Mouse (Mus musculus): ENCODE measurements around the gene Ano2. TPM values are rescaled to one million over a fixed set of nuclear protein-coding genes. Genes with fewer than 3 reads are reported as not detected.

The Ano2 gene
- polyA plus RNA-seq, 1 experiment: not detected

- no peaks in the 10 kb centered on the region for H3K79me3 ChIP-seq (ENCODE audit: low read depth)
- H3ac ChIP-seq (ENCODE audit: control insufficient read depth, insufficient read length, low read depth): no peak overlapping the region
- no peaks in the 10 kb centered on the region for H3K79me2 ChIP-seq (ENCODE audit: control insufficient read depth, insufficient read depth)
- no peaks in the 10 kb centered on the region for H3K36me3 ChIP-seq (ENCODE audit: control insufficient read depth, insufficient read depth)
- H3K4me3 ChIP-seq (ENCODE audit: insufficient read depth, poor library complexity, severe bottlenecking): no peak overlapping the region
- no peaks in the 10 kb centered on the region for H3K27me3 ChIP-seq (ENCODE audit: control insufficient read depth, insufficient read depth, insufficient read length)
- no peak for TF ChIP-seq MAX (IDR thresholded peaks at IDR 0.05)
- TF ChIP-seq FOSL1 (IDR thresholded peaks at IDR 0.05; ENCODE audit: insufficient read depth, low read length, poor library complexity, severe bottlenecking): no peak
- no peak for TF ChIP-seq MYOD1 (IDR thresholded peaks at IDR 0.05; ENCODE audit: control insufficient read depth, insufficient read length, low read depth)
These were observed 83.0 kb downstream of the Ano2 start for GRCm38 (mm10) chr6:125773256-125773655.

- TF ChIP-seq MAX (IDR thresholded peaks at IDR 0.05): no peak
- TF ChIP-seq CTCF (IDR thresholded peaks at IDR 0.05; ENCODE audit: control insufficient read depth, insufficient read depth, insufficient read length): no peak
- no peak for TF ChIP-seq MYOG (IDR thresholded peaks at IDR 0.05; ENCODE audit: control insufficient read depth, extremely low read depth, insufficient read length)
- TF ChIP-seq CEBPB (IDR thresholded peaks at IDR 0.05; ENCODE audit: low read depth): no peak
- TF ChIP-seq MYOD1 (IDR thresholded peaks at IDR 0.05; ENCODE audit: control insufficient read depth, insufficient read length, low read depth): no peak
- TF ChIP-seq FOSL1 (IDR thresholded peaks at IDR 0.05; ENCODE audit: insufficient read depth, low read length, poor library complexity, severe bottlenecking): no peak
- TF ChIP-seq USF1 (IDR thresholded peaks at IDR 0.05; ENCODE audit: low read depth): no peak
- H3K79me3 ChIP-seq (ENCODE audit: low read depth): no peaks in the 10 kb centered on the region
These were observed 86.1 kb downstream of the Ano2 start for GRCm38 (mm10) chr6:125776291-125776690.

GRCm38 (mm10) chr6:125802954-125803353, 112.7 kb downstream of the Ano2 start:
- H3K4me3 ChIP-seq (ENCODE audit: insufficient read depth, poor library complexity, severe bottlenecking): no peak overlapping the region
- no peak for TF ChIP-seq MAX (IDR thresholded peaks at IDR 0.05)
- no peak for TF ChIP-seq CEBPB (IDR thresholded peaks at IDR 0.05; ENCODE audit: low read depth)
- TF ChIP-seq CTCF (IDR thresholded peaks at IDR 0.05; ENCODE audit: control insufficient read depth, insufficient read depth, insufficient read length): no peak

More at GRCm38 (mm10) chr6:125776291-125776690, 86.1 kb downstream of the Ano2 start:
- Histone ChIP-seq H3K4me3 (ENCODE audit: insufficient read depth, poor library complexity, severe bottlenecking) (no peak overlapping the region), H3K36me3 (ENCODE audit: control insufficient read depth, insufficient read depth) (no peaks in the 10 kb centered on the region), H3ac (ENCODE audit: control insufficient read depth, insufficient read length, low read depth) (no peak overlapping the region), H3K27me3 (ENCODE audit: control insufficient read depth, insufficient read depth, insufficient read length) (no peaks in the 10 kb centered on the region), H3K79me2 (ENCODE audit: control insufficient read depth, insufficient read depth) (no peaks in the 10 kb centered on the region)

GRCm38 (mm10) chr6:125803364-125804011, 113.3 kb downstream of the Ano2 start:
- Histone ChIP-seq H3K79me2 (ENCODE audit: control insufficient read depth, insufficient read depth) (no peaks in the 10 kb centered on the region), H3K36me3 (ENCODE audit: control insufficient read depth, insufficient read depth) (no peaks in the 10 kb centered on the region), H3K79me3 (ENCODE audit: low read depth) (no peaks in the 10 kb centered on the region), H3ac (ENCODE audit: control insufficient read depth, insufficient read length, low read depth) (no peak overlapping the region), H3K4me3 (ENCODE audit: insufficient read depth, poor library complexity, severe bottlenecking) (no peak overlapping the region), H3K27me3 (ENCODE audit: control insufficient read depth, insufficient read depth, insufficient read length) (peaks cover 3% of the 10 kb centered on the region)
- TF ChIP-seq MAX (IDR thresholded peaks at IDR 0.05): no peak
- no peak for TF ChIP-seq USF1 (IDR thresholded peaks at IDR 0.05; ENCODE audit: low read depth)
- no peak for TF ChIP-seq MYOG (IDR thresholded peaks at IDR 0.05; ENCODE audit: control insufficient read depth, extremely low read depth, insufficient read length)
- no peak for TF ChIP-seq FOSL1 (IDR thresholded peaks at IDR 0.05; ENCODE audit: insufficient read depth, low read length, poor library complexity, severe bottlenecking)
- TF ChIP-seq MYOD1 (IDR thresholded peaks at IDR 0.05; ENCODE audit: control insufficient read depth, insufficient read length, low read depth): no peak
- TF ChIP-seq CTCF (IDR thresholded peaks at IDR 0.05; ENCODE audit: control insufficient read depth, insufficient read depth, insufficient read length): no peak
- no peak for TF ChIP-seq CEBPB (IDR thresholded peaks at IDR 0.05; ENCODE audit: low read depth)

More at GRCm38 (mm10) chr6:125802954-125803353, 112.7 kb downstream of the Ano2 start:
- H3K36me3 ChIP-seq (ENCODE audit: control insufficient read depth, insufficient read depth): no peaks in the 10 kb centered on the region
- H3ac ChIP-seq (ENCODE audit: control insufficient read depth, insufficient read length, low read depth): no peak overlapping the region
- no peaks in the 10 kb centered on the region for H3K79me2 ChIP-seq (ENCODE audit: control insufficient read depth, insufficient read depth)
- H3K79me3 ChIP-seq (ENCODE audit: low read depth): no peaks in the 10 kb centered on the region
- H3K27me3 ChIP-seq (ENCODE audit: control insufficient read depth, insufficient read depth, insufficient read length): peaks cover 3% of the 10 kb centered on the region

GRCm38 (mm10) chr6:125808996-125809649, 118.9 kb downstream of the Ano2 start:
- no peaks in the 10 kb centered on the region for H3K79me2 ChIP-seq (ENCODE audit: control insufficient read depth, insufficient read depth)
- no peaks in the 10 kb centered on the region for H3K36me3 ChIP-seq (ENCODE audit: control insufficient read depth, insufficient read depth)
- no peaks in the 10 kb centered on the region for H3K79me3 ChIP-seq (ENCODE audit: low read depth)
- no peak overlapping the region for H3ac ChIP-seq (ENCODE audit: control insufficient read depth, insufficient read length, low read depth)
- no peak overlapping the region for H3K4me3 ChIP-seq (ENCODE audit: insufficient read depth, poor library complexity, severe bottlenecking)
- H3K27me3 ChIP-seq (ENCODE audit: control insufficient read depth, insufficient read depth, insufficient read length): peaks cover 3% of the 10 kb centered on the region
- TF ChIP-seq MYOD1 (IDR thresholded peaks at IDR 0.05; ENCODE audit: control insufficient read depth, insufficient read length, low read depth) (no peak), FOSL1 (IDR thresholded peaks at IDR 0.05; ENCODE audit: insufficient read depth, low read length, poor library complexity, severe bottlenecking) (no peak), MAX (IDR thresholded peaks at IDR 0.05) (no peak), USF1 (IDR thresholded peaks at IDR 0.05; ENCODE audit: low read depth) (no peak), CTCF (IDR thresholded peaks at IDR 0.05; ENCODE audit: control insufficient read depth, insufficient read depth, insufficient read length) (no peak), CEBPB (IDR thresholded peaks at IDR 0.05; ENCODE audit: low read depth) (no peak), MYOG (IDR thresholded peaks at IDR 0.05; ENCODE audit: control insufficient read depth, extremely low read depth, insufficient read length) (no peak)

GRCm38 (mm10) chr6:125811395-125811794, 121.2 kb downstream of the Ano2 start:
- no peaks in the 10 kb centered on the region for H3K36me3 ChIP-seq (ENCODE audit: control insufficient read depth, insufficient read depth)
- no peaks in the 10 kb centered on the region for H3K27me3 ChIP-seq (ENCODE audit: control insufficient read depth, insufficient read depth, insufficient read length)
- H3ac ChIP-seq (ENCODE audit: control insufficient read depth, insufficient read length, low read depth): no peak overlapping the region
- no peak overlapping the region for H3K4me3 ChIP-seq (ENCODE audit: insufficient read depth, poor library complexity, severe bottlenecking)
- TF ChIP-seq MYOD1 (IDR thresholded peaks at IDR 0.05; ENCODE audit: control insufficient read depth, insufficient read length, low read depth) (no peak), MAX (IDR thresholded peaks at IDR 0.05) (no peak), CEBPB (IDR thresholded peaks at IDR 0.05; ENCODE audit: low read depth) (no peak), CTCF (IDR thresholded peaks at IDR 0.05; ENCODE audit: control insufficient read depth, insufficient read depth, insufficient read length) (no peak), USF1 (IDR thresholded peaks at IDR 0.05; ENCODE audit: low read depth) (no peak)
- H3K79me2 ChIP-seq (ENCODE audit: control insufficient read depth, insufficient read depth): no peaks in the 10 kb centered on the region
- no peaks in the 10 kb centered on the region for H3K79me3 ChIP-seq (ENCODE audit: low read depth)

All from C2C12 (cell line).